Mouse (Mus musculus) megakaryocyte, embryonic 14.5 days (primary cell): ENCODE results near the gene Ctnnbl1.

Experiments
- FLI1 ChIP-seq: IDR thresholded peaks from 2 replicates; pipeline ENCODE4 v1.6.1; 2012; ENCODE audit warnings: low read length, inconsistent platforms, mixed read lengths
- GATA1 ChIP-seq: IDR thresholded peaks from 3 replicates; pipeline ENCODE4 v1.6.1; 2012; ENCODE audit warnings: mixed read lengths, low read length, inconsistent platforms, borderline replicate concordance

DNA sequence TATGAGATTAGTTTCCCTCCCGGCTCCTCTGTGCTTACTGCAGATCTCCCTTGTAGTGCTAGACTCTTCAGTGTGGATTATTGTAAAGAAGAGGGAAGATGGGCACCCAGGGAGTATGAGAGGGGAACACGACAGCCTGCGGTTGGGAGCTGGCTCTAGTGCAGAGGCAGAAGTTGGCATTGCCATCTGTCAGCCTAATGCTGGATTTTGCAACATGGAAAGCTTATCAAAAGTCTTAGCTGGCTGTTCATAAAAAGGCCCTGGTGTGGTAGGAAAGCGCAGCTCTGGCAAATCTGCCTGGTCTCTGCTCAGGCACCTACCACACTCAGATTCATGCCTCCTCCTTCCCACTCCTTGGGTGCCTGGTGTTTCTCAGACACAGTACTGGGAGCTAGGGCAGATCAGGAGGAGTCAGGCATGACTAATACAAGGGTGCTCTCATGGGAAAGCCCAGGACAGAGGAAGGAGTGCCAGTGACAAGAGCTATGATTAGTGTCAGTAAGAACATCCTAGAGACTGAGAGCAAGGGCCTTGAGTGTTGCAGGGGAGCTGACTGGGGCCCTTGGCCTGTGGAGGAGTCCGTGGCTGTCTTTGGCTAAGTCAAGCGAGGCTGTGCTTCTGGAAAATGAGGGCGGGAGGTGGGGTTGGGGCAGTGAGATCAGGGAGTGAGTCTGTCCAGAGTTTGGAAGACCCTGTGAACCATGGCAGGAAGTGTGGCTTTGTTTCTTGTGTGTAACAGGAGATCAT, 70.6 kb downstream of the Ctnnbl1 start:
- TF ChIP-seq FLI1 (no peak), GATA1 (no peak)
